In genomic region chr2:125456059-125456789, GRCm38 (mm10) we compare ENCODE assay signal across 15 mouse cellular contexts. TPM values are rescaled to one million over a fixed set of nuclear protein-coding genes. Genes with fewer than 3 reads are reported as not detected.
A peak's percentile ranks its signal among the peaks of the same experiment; 100 is the strongest.
DNase-seq lines count a peak whose midpoint lies in the region; ATAC-seq and TF ChIP-seq lines count a peak whose summit lies in the region.
"Had no signal": no experiment of that assay in that cellular context is flagged by ENCODE, and none has a peak within 500 bp of the region (broad histone marks: within the 10 kb centered on the region; RNA-seq: fewer than 3 reads in every experiment).

No protein-coding gene starts in this region.

- peaks cover 13% of the 10 kb centered on the region for H3K79me2 ChIP-seq in myocyte (ENCODE audit: control insufficient read depth, insufficient read depth)

- no peak overlapping the region for H3ac ChIP-seq in myocyte (ENCODE audit: control insufficient read depth, insufficient read length)

- ATAC-seq in lung, postnatal 0 days = peak; percentile 44; the same call in 1 of the 2 replicates
- no peak for ATAC-seq in forebrain, embryonic 15.5 days (replicated peaks)
- ATAC-seq: forebrain, embryonic 16.5 days; midbrain, embryonic 16.5 days had no signal

- H3K9me3 ChIP-seq in lung, postnatal 0 days (ENCODE audit: low read length) = no peaks in the 10 kb centered on the region
- H3K9me3 ChIP-seq in forebrain, embryonic 15.5 days = no peaks in the 10 kb centered on the region
- H3K9me3 ChIP-seq: embryonic facial prominence, embryonic 12.5 days; G1E had no signal

- no peak overlapping the region for H3K4me3 ChIP-seq in lung, postnatal 0 days (ENCODE audit: low read depth, low read length)
- H3K4me3 ChIP-seq in myocyte = no peak overlapping the region
- H3K4me3 ChIP-seq in forebrain, embryonic 15.5 days = no peak overlapping the region
- H3K4me3 ChIP-seq: embryonic facial prominence, embryonic 12.5 days had no signal

- no peak overlapping the region for H3K27ac ChIP-seq in lung, postnatal 0 days (ENCODE audit: low read length)
- H3K27ac ChIP-seq in forebrain, embryonic 15.5 days (replicated peaks) = no peak overlapping the region
- H3K27ac ChIP-seq: embryonic facial prominence, embryonic 12.5 days; hindbrain, embryonic 14.5 days had no signal

- no peaks in the 10 kb centered on the region for H3K27me3 ChIP-seq in lung, postnatal 0 days (replicated peaks; ENCODE audit: insufficient read depth, low read length)
- no peaks in the 10 kb centered on the region for H3K27me3 ChIP-seq in myocyte (ENCODE audit: control insufficient read depth, insufficient read depth, insufficient read length)
- H3K27me3 ChIP-seq in forebrain, embryonic 15.5 days = no peaks in the 10 kb centered on the region
- H3K27me3 ChIP-seq: embryonic facial prominence, embryonic 12.5 days had no signal

- 72% methylated on average over 15 of the region's 15 CpGs for WGBS in lung, postnatal 0 days
- 82% methylated on average over 15 of the region's 15 CpGs for WGBS in forebrain, embryonic 15.5 days

- TF ChIP-seq EP300 in lung, postnatal 0 days (IDR thresholded peaks at IDR 0.05) = no peak

- TF ChIP-seq CTCF in lung, postnatal 0 days (IDR thresholded peaks at IDR 0.05) = peak; percentile 39

- no peak for TF ChIP-seq POLR2A in myocyte (IDR thresholded peaks at IDR 0.05; ENCODE audit: insufficient read length, low read depth)

- H3K4me1 ChIP-seq in lung, postnatal 0 days (ENCODE audit: insufficient read depth, low read depth, low read length) = no peaks in the 10 kb centered on the region
- no peaks in the 10 kb centered on the region for H3K4me1 ChIP-seq in forebrain, embryonic 15.5 days

- DNase-seq in lung, postnatal 0 days (ENCODE audit: low spot score) = no peak
- DNase-seq in lung, postnatal 25 days (ENCODE audit: low spot score) = no peak
- DNase-seq in induced T-regulatory cell, adult 2 months (ENCODE audit: low read depth) = peak; percentile 2
- DNase-seq in urinary bladder, postnatal 36 days (ENCODE audit: low spot score in 2 of 2) = no peak
- DNase-seq in adrenal gland, adult 2 months = no peak
- DNase-seq: cerebellum, adult 9-10 months; kidney, postnatal 10 days; lung, adult 18-20 months had no signal

- no peak overlapping the region for H3K4me2 ChIP-seq in lung, postnatal 0 days (replicated peaks; ENCODE audit: low read depth, low read length)
- peak overlapping the region; percentile 43 for H3K4me2 ChIP-seq in myocyte (ENCODE audit: low read depth)
- no peak overlapping the region for H3K4me2 ChIP-seq in forebrain, embryonic 15.5 days (replicated peaks)
- H3K4me2 ChIP-seq: embryonic facial prominence, embryonic 12.5 days; hindbrain, embryonic 14.5 days had no signal

- no peak overlapping the region for H3K9ac ChIP-seq in lung, postnatal 0 days (replicated peaks; ENCODE audit: low read depth)
- H3K9ac ChIP-seq in forebrain, embryonic 15.5 days (replicated peaks) = no peak overlapping the region
- H3K9ac ChIP-seq: embryonic facial prominence, embryonic 12.5 days; hindbrain, embryonic 14.5 days had no signal

- H3K36me3 ChIP-seq in lung, postnatal 0 days (ENCODE audit: insufficient read depth, low read length) = no peaks in the 10 kb centered on the region
- peaks cover 16% of the 10 kb centered on the region for H3K36me3 ChIP-seq in myocyte (ENCODE audit: control insufficient read depth, insufficient read depth)
- H3K36me3 ChIP-seq in forebrain, embryonic 15.5 days = no peaks in the 10 kb centered on the region
- H3K36me3 ChIP-seq: embryonic facial prominence, embryonic 12.5 days; G1E had no signal

TF ChIP-seq in myocyte, 11 proteins besides CTCF, POLR2A, EP300 and RAD21:
- TF ChIP-seq MAX (IDR thresholded peaks at IDR 0.05; ENCODE audit: low read depth) = no peak
- no peak for TF ChIP-seq CEBPB (IDR thresholded peaks at IDR 0.05; ENCODE audit: insufficient read depth, poor library complexity, severe bottlenecking)

RNA-seq across cellular contexts. Expression of gene Gm9913, which starts 48.7 kb away (rescaled TPM):
- polyA plus RNA-seq in lung, postnatal 0 days (2015; fragmentation: Nextera tagmentation; extraction: Ambion mirVana) = 0.33 and 0.68 TPM in 2 replicates
- polyA plus RNA-seq in myocyte (2012; fragmentation: generic; extraction: Trizol) = 0.37 TPM
- 0.09 and 0.23 TPM in 2 replicates for polyA plus RNA-seq in forebrain, embryonic 15.5 days (2015; fragmentation: Nextera tagmentation; extraction: Ambion mirVana)
- not detected for total RNA-seq in adrenal gland, adult 2 months (2021)
- polyA plus RNA-seq in adrenal gland, adult 2 months (2012; rRNA removed) = 0.33 TPM in 1 of 2 replicates, not detected in the other
- total RNA-seq: G1E had no signal
- polyA plus RNA-seq: G1E; hindbrain, embryonic 14.5 days had no signal

RNA-seq across cellular contexts. Expression of gene Fbn1, which starts 51.6 kb away (rescaled TPM):
- 23.6 and 25.7 TPM in 2 replicates for polyA plus RNA-seq in lung, postnatal 0 days (2015; fragmentation: Nextera tagmentation; extraction: Ambion mirVana)
- polyA plus RNA-seq in myocyte (2012; fragmentation: generic; extraction: Trizol) = 125 TPM
- 1.9 and 2.2 TPM in 2 replicates for polyA plus RNA-seq in forebrain, embryonic 15.5 days (2015; fragmentation: Nextera tagmentation; extraction: Ambion mirVana)
- total RNA-seq in adrenal gland, adult 2 months (2021) = 10 to 100 TPM; 18.5 to 26.0 TPM
- polyA plus RNA-seq in adrenal gland, adult 2 months (2012; rRNA removed) = 3.4 and 5.0 TPM in 2 replicates
- polyA plus RNA-seq: G1E had no signal
